Mouse (Mus musculus) liver, postnatal 0 days (tissue): ENCODE results near the gene Tshz3. TPM values are rescaled to one million over a fixed set of nuclear protein-coding genes. Genes with fewer than 3 reads are reported as not detected.

ENCODE experiments used
- ATAC-seq: fragments of 200-750 bp; cut with Nextera tagmentation; 2 replicates; pipeline ENCODE4 v1.8.0; 2017; ENCODE audit warnings: mild to moderate bottlenecking, moderate library complexity
- DNase-seq: peaks from one replicate; pipeline ENCODE4 v3.0.0-alpha.2; 2016
- H3K27ac ChIP-seq: fragments of 300-500 bp; sonication (generic); 2 replicates; pipeline ENCODE4 v1.5.1; 2014; ENCODE audit warnings: antibody characterized with exemption, moderate library complexity, mild to moderate bottlenecking, low read depth
- H3K27me3 ChIP-seq: fragments of 300-500 bp; sonication (generic); 2 replicates; pipeline ENCODE4 v1.6.1; 2014; ENCODE audit warnings: low read length, control low read depth, mixed read lengths; ENCODE audit not compliant: insufficient read depth
- H3K36me3 ChIP-seq: fragments of 300-500 bp; sonication (generic); replicated peaks from 2 replicates; pipeline ENCODE4 v1.6.1; 2014; ENCODE audit warnings: mild to moderate bottlenecking, control low read depth, low read length, moderate library complexity, mixed read lengths; ENCODE audit not compliant: insufficient read depth
- H3K4me1 ChIP-seq: fragments of 300-500 bp; sonication (generic); 2 replicates; pipeline ENCODE4 v1.6.1; 2014; ENCODE audit warnings: antibody characterized with exemption, mild to moderate bottlenecking, control low read depth; ENCODE audit not compliant: insufficient read depth
- H3K4me2 ChIP-seq: fragments of 300-500 bp; sonication (generic); 2 replicates; pipeline ENCODE4 v1.6.1; 2014; ENCODE audit warnings: low read depth, mild to moderate bottlenecking, low read length, moderate library complexity, mixed read lengths
- H3K4me3 ChIP-seq: fragments of 300-500 bp; sonication (generic); 2 replicates; pipeline ENCODE4 v1.5.1; 2014; ENCODE audit warnings: low read depth, low read length
- H3K9ac ChIP-seq: fragments of 300-500 bp; sonication (generic); replicated peaks from 2 replicates; pipeline ENCODE4 v1.6.1; 2014; ENCODE audit warnings: mild to moderate bottlenecking, moderate library complexity
- H3K9me3 ChIP-seq: fragments of 300-500 bp; sonication (generic); 2 replicates; pipeline ENCODE4 v1.6.1; 2016; ENCODE audit warnings: mild to moderate bottlenecking, control low read depth, low read length, mixed read lengths
- CTCF ChIP-seq: sonication (generic); IDR thresholded peaks from 2 replicates; pipeline ENCODE4 v1.5.1; 2016; ENCODE audit warnings: antibody characterized with exemption, low read depth
- EP300 ChIP-seq: IDR thresholded peaks from 2 replicates; pipeline ENCODE4 v1.6.1; 2016; ENCODE audit warnings: antibody characterized with exemption, low read depth, mild to moderate bottlenecking
- WGBS: fragments of 180-500 bp; shearing (Covaris S2); extraction: QIAGEN DNeasy Blood & Tissue Kit; methylation state at CpG from one replicate; pipeline ENCODE4 v1.1.7; 2014; ENCODE audit not compliant: insufficient replicate concordance; 5-methylcytosine and 5-hydroxymethylcytosine counted together
- polyA plus RNA-seq: library from polyadenylated mRNA; unstranded; fragments of >200 nt; fragmentation: Nextera tagmentation; extraction: Ambion mirVana; gene quantifications from 2 replicates; pipeline ENCODE4 v1.2.1, GENCODE M21; 2015

The Tshz3 gene
- polyA plus RNA-seq, 1 experiment from 2014 or later, result 0.60 TPM

GRCm38 (mm10) chr7:36736303-36737050, 38.6 kb downstream of the Tshz3 start:
- no peak overlapping the region for H3K4me2 ChIP-seq
- ATAC-seq, result no peak
- H3K36me3 ChIP-seq, result no peaks in the 10 kb centered on the region
- DNase-seq, result no peak
- H3K27me3 ChIP-seq, result no peaks in the 10 kb centered on the region
- no peaks in the 10 kb centered on the region for H3K4me1 ChIP-seq
- H3K27ac ChIP-seq, result no peak overlapping the region
- H3K9me3 ChIP-seq, result no peaks in the 10 kb centered on the region
- TF ChIP-seq CTCF (no peak), EP300 (no peak)
- no peak overlapping the region for H3K9ac ChIP-seq
- no peak overlapping the region for H3K4me3 ChIP-seq
- WGBS, result 76% methylated on average over 14 of the region's 14 CpGs

- DNase-seq, result no peak
- Histone ChIP-seq H3K9ac (no peak overlapping the region), H3K4me1 (no peaks in the 10 kb centered on the region), H3K4me3 (no peak overlapping the region), H3K27ac (no peak overlapping the region), H3K36me3 (no peaks in the 10 kb centered on the region), H3K9me3 (no peaks in the 10 kb centered on the region), H3K4me2 (no peak overlapping the region), H3K27me3 (no peaks in the 10 kb centered on the region)
- TF ChIP-seq CTCF (no peak), EP300 (no peak)
- WGBS, result 76% methylated on average over 2 of the region's 2 CpGs
- no peak for ATAC-seq
Observed at GRCm38 (mm10) chr7:36751480-36751879, 53.6 kb downstream of the Tshz3 start.

- Histone ChIP-seq H3K4me1 (no peaks in the 10 kb centered on the region), H3K36me3 (no peaks in the 10 kb centered on the region), H3K27me3 (no peaks in the 10 kb centered on the region), H3K9ac (no peak overlapping the region), H3K4me2 (no peak overlapping the region), H3K27ac (no peak overlapping the region), H3K9me3 (no peaks in the 10 kb centered on the region), H3K4me3 (no peak overlapping the region)
- ATAC-seq (no peak), DNase-seq (no peak)
- TF ChIP-seq EP300 (no peak), CTCF (no peak)
- WGBS, result 60% methylated on average over 8 of the region's 8 CpGs
Observed at GRCm38 (mm10) chr7:36767501-36768092, 69.7 kb downstream of the Tshz3 start.

GRCm38 (mm10) chr7:36773086-36773485, 75.2 kb downstream of the Tshz3 start:
- DNase-seq (no peak), ATAC-seq (no peak)
- H3K27me3 ChIP-seq, result no peaks in the 10 kb centered on the region
- no peak overlapping the region for H3K27ac ChIP-seq
- H3K36me3 ChIP-seq, result no peaks in the 10 kb centered on the region
- no peak for TF ChIP-seq CTCF
- TF ChIP-seq EP300, result no peak
- no peak overlapping the region for H3K4me2 ChIP-seq
- H3K4me1 ChIP-seq, result no peaks in the 10 kb centered on the region
- H3K4me3 ChIP-seq, result no peak overlapping the region
- H3K9ac ChIP-seq, result no peak overlapping the region
- H3K9me3 ChIP-seq, result no peaks in the 10 kb centered on the region
- WGBS, result 77% methylated on average over 7 of the region's 7 CpGs

- WGBS, result 72% methylated on average over 4 of the region's 4 CpGs
- Histone ChIP-seq H3K27ac (no peak overlapping the region), H3K4me2 (no peak overlapping the region), H3K9me3 (no peaks in the 10 kb centered on the region), H3K36me3 (no peaks in the 10 kb centered on the region), H3K4me1 (no peaks in the 10 kb centered on the region), H3K4me3 (no peak overlapping the region), H3K27me3 (no peaks in the 10 kb centered on the region), H3K9ac (no peak overlapping the region)
- ATAC-seq (no peak), DNase-seq (no peak)
- TF ChIP-seq EP300 (no peak), CTCF (no peak)
Observed at GRCm38 (mm10) chr7:36776956-36777355, 79.0 kb downstream of the Tshz3 start.

GRCm38 (mm10) chr7:36778456-36778855, 80.5 kb downstream of the Tshz3 start:
- Histone ChIP-seq H3K4me2 (no peak overlapping the region), H3K36me3 (no peaks in the 10 kb centered on the region), H3K9me3 (no peaks in the 10 kb centered on the region), H3K4me1 (no peaks in the 10 kb centered on the region), H3K9ac (no peak overlapping the region), H3K27ac (no peak overlapping the region), H3K27me3 (no peaks in the 10 kb centered on the region), H3K4me3 (no peak overlapping the region)
- TF ChIP-seq CTCF, result no peak
- TF ChIP-seq EP300, result no peak
- DNase-seq, result no peak
- ATAC-seq, result no peak
- 81% methylated on average over 11 of the region's 11 CpGs for WGBS
